Mouse (Mus musculus) testis, postnatal 14 days (tissue): ENCODE data around the gene Ripply1.
"Not testable (repeated sequence)": the region's sequence is repeated elsewhere in the genome, so short reads cannot be mapped to it uniquely, and the experiment has no call there.

Experiments
- DNase-seq: peaks from one replicate; pipeline ENCODE4 v3.0.0; 2021; ENCODE audit warnings: low spot score

Ripply1 gene

GRCm38 (mm10) chrX:139780988-139781387 lies 1.2 kb downstream of the Ripply1 start:
- no peak for DNase-seq

- no peak for DNase-seq
Observed at GRCm38 (mm10) chrX:139779401-139779800, 2.8 kb downstream of the Ripply1 start.

GRCm38 (mm10) chrX:139778886-139779285 lies 3.3 kb downstream of the Ripply1 start:
- DNase-seq = no peak

GRCm38 (mm10) chrX:139777357-139777756 lies 4.8 kb downstream of the Ripply1 start:
- DNase-seq = no peak

GRCm38 (mm10) chrX:139775084-139775612 lies 7.0 kb downstream of the Ripply1 start:
- no peak for DNase-seq

GRCm38 (mm10) chrX:139774309-139775083 lies 7.7 kb downstream of the Ripply1 start:
- DNase-seq = peak; percentile 58

GRCm38 (mm10) chrX:139769975-139770637 lies 12.0 kb downstream of the Ripply1 start:
- no peak for DNase-seq

- DNase-seq = no peak
Observed at GRCm38 (mm10) chrX:139762546-139762945, 19.6 kb downstream of the Ripply1 start.

- not testable (repeated sequence) for DNase-seq
Observed at GRCm38 (mm10) chrX:139758634-139759033, 23.5 kb downstream of the Ripply1 start.

- DNase-seq = no peak
Observed at GRCm38 (mm10) chrX:139751855-139752254, 30.3 kb downstream of the Ripply1 start.

- no peak for DNase-seq
Observed at GRCm38 (mm10) chrX:139737066-139737465, 45.1 kb downstream of the Ripply1 start.

- no peak for DNase-seq
Observed at GRCm38 (mm10) chrX:139730541-139730940, 51.6 kb downstream of the Ripply1 start.
